Mouse (Mus musculus): ENCODE measurements around the gene Mta3. TPM values are rescaled to one million over a fixed set of nuclear protein-coding genes. Genes with fewer than 3 reads are reported as not detected.

Mta3 gene
- total RNA-seq, 2 experiments from 2014 or later = 90.6 to 93.6 TPM

GRCm38 (mm10) chr17:83846301-83847021 is 140.5 kb downstream of the Mta3 start:
- no peak for DNase-seq (ENCODE audit: extremely low spot score in 1 of 2, low spot score in 2 of 2)
- Histone ChIP-seq H3K4me3 (no peak overlapping the region), H3K27ac (no peak overlapping the region)
- no peak for TF ChIP-seq CTCF (IDR thresholded peaks at IDR 0.05)
- intact Hi-C loops (cut with DNase I) = no loop called here

DNA sequence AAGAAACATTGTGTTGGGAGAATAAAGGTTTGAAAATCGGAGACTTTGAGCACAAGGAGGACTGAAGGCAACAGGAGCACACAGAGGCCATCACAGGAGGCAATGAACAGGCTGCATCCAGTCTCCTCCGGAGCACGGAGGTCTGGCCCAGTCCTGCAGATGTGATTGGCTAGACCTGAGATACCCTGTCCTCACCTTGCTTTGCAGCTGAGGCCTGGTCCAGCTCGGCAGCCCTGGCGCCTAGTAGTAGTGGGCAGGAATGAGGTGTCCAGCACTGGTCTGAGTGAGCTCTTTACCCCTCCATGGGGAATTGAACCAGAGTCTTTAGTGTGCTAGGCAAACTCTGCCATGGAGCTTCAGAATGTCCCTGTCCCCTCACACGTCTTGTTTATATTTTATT is 141.1 kb downstream of the Mta3 start:
- intact Hi-C loops (cut with DNase I) = no loop called here

GRCm38 (mm10) chr17:83847815-83848214 is 141.9 kb downstream of the Mta3 start, which contains the start of gene Haao:
Haao (minus strand) TSS chr17:83847963.
- DNase-seq (ENCODE audit: extremely low spot score in 1 of 2, low spot score in 2 of 2) = no peak
- intact Hi-C loops (cut with DNase I) = no loop called here
- Histone ChIP-seq H3K27ac (no peak within 1 kb of the TSS), H3K4me3 (no peak within 1 kb of the TSS)
- TF ChIP-seq CTCF (IDR thresholded peaks at IDR 0.05) = no peak

More for the DNA sequence above, 141.1 kb downstream of the Mta3 start:
- no peak for DNase-seq (ENCODE audit: extremely low spot score in 1 of 2, low spot score in 2 of 2)
- TF ChIP-seq CTCF (IDR thresholded peaks at IDR 0.05) = no peak
- Histone ChIP-seq H3K4me3 (no peak overlapping the region), H3K27ac (no peak overlapping the region)

GRCm38 (mm10) chr17:83848482-83848881 is 142.5 kb downstream of the Mta3 start:
- DNase-seq (ENCODE audit: extremely low spot score in 1 of 2, low spot score in 2 of 2) = no peak
- intact Hi-C loops (cut with DNase I) = no loop called here
- no peak for TF ChIP-seq CTCF (IDR thresholded peaks at IDR 0.05)
- H3K4me3 ChIP-seq = no peak overlapping the region
- no peak overlapping the region for H3K27ac ChIP-seq

GRCm38 (mm10) chr17:83849081-83849675 is 143.2 kb downstream of the Mta3 start:
- no peak for TF ChIP-seq CTCF (IDR thresholded peaks at IDR 0.05)
- DNase-seq (ENCODE audit: extremely low spot score in 1 of 2, low spot score in 2 of 2) = no peak
- Histone ChIP-seq H3K4me3 (no peak overlapping the region), H3K27ac (no peak overlapping the region)
- intact Hi-C loops (cut with DNase I) = no loop called here

- TF ChIP-seq CTCF (IDR thresholded peaks at IDR 0.05) = no peak
- intact Hi-C loops (cut with DNase I) = loop anchor here (2.0 to 10.0 kb wide), 5 partner anchors 41 to 822 kb away; partner anchors contain the start of gene Cox7a2l
- H3K27ac ChIP-seq = no peak overlapping the region
- no peak for DNase-seq (ENCODE audit: extremely low spot score in 1 of 2, low spot score in 2 of 2)
- H3K4me3 ChIP-seq = no peak overlapping the region
Observed at GRCm38 (mm10) chr17:83849717-83850116, 143.8 kb downstream of the Mta3 start.

DNA sequence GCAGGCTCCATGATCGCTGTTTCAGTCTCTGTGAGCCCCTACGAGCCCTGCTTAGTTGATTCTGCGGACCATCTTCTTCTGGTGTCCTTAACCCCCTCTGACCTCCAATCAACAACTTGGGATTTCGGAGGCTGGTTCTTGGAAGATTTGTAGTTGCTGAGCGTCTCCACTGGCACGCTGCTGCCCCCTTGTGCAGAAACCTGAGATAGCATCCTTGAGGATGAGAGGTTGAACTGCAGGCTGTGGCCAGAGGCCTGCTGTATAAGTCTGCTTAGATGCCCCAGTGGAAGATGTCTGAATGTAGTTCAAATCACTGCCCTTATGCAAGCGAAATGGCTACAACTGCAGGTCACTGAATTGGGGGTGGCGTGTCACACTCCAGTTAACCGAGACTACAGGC is 144.5 kb downstream of the Mta3 start:
- H3K27ac ChIP-seq = no peak overlapping the region
- peak; percentile 86 to 94 for DNase-seq (ENCODE audit: extremely low spot score in 1 of 2, low spot score in 2 of 2)
- peak; percentile 88 for TF ChIP-seq CTCF (IDR thresholded peaks at IDR 0.05)
- intact Hi-C loops (cut with DNase I) = loop anchor here (2.0 to 10.0 kb wide), 5 partner anchors 42 to 823 kb away; partner anchors contain the start of gene Cox7a2l
- no peak overlapping the region for H3K4me3 ChIP-seq

- Histone ChIP-seq H3K27ac (no peak overlapping the region), H3K4me3 (no peak overlapping the region)
- no peak for TF ChIP-seq CTCF (IDR thresholded peaks at IDR 0.05)
- DNase-seq (ENCODE audit: extremely low spot score in 1 of 2, low spot score in 2 of 2) = no peak
- intact Hi-C loops (cut with DNase I) = loop anchor here (2.0 to 10.0 kb wide), 5 partner anchors 42 to 824 kb away; partner anchors contain the start of gene Cox7a2l
Observed at GRCm38 (mm10) chr17:83850864-83851263, 144.9 kb downstream of the Mta3 start.

DNA sequence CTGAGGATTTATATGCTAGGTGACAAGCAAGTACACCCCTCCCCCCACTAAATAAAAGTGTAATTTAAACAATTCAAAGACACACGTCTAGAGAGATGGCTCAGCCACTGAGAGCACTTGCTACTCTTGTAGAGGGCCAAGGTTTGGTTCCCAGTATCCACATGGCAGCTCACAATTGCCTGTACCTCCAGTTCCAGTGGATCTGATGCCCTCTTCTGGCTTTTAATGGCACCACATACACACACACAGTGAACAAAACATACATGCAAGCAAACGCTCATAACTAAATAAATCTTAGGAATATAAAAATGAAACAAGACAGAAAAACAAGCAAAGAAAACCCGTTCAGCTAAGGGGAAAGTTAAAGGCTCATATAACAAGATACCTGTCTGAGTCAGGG is 147.9 kb downstream of the Mta3 start:
- TF ChIP-seq CTCF (IDR thresholded peaks at IDR 0.05) = no peak; the same call in none of the 2 replicates
- Histone ChIP-seq H3K27ac (no peak overlapping the region; the same call in 1 of the 2 replicates), H3K4me3 (no peak overlapping the region)
- intact Hi-C loops (cut with DNase I) = loop anchor here (5.0 to 10.0 kb wide), 3 partner anchors 339 to 827 kb away; partner anchors contain the start of gene Cox7a2l
- DNase-seq (ENCODE audit: extremely low spot score in 1 of 2, low spot score in 2 of 2) = no peak

DNA sequence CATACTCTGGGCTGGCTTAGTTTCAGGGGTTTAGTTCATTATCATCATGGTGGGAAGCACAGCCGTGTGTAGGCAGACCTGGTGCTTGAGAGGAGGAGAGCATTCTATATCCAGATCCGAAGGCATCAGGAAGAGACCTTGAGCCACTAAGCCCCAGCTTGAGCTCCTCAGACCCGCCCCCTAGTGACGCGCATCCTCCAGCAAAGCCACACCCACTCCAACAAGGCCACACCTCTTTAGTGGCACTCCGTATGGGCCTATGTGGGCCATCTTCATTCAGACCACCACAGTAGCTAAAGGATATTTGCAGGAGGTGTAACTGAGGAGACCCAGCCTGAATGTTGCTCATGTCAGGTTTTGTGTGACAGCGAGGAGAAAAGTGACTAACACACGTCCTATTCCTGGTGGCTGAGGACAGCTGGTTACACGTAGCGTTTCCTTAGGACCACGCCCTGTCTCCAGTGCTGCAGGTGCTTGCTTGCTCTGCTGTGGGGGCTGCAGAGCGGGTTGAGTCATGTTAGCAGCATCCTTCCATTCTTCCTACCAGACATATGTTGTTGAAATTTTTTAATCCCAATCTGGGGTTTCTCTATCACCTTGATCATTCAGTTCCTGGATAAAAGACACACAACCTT is 148.4 kb downstream of the Mta3 start:
- H3K4me3 ChIP-seq = no peak overlapping the region
- intact Hi-C loops (cut with DNase I) = loop anchor here (5.0 to 10.0 kb wide), 3 partner anchors 340 to 827 kb away; partner anchors contain the start of gene Cox7a2l
- no peak overlapping the region; the same call in 1 of the 2 replicates for H3K27ac ChIP-seq
- DNase-seq (ENCODE audit: extremely low spot score in 1 of 2, low spot score in 2 of 2) = peak in 1 of 2 experiments; percentile 48
- TF ChIP-seq CTCF (IDR thresholded peaks at IDR 0.05) = no peak

- no peak for DNase-seq (ENCODE audit: extremely low spot score in 1 of 2, low spot score in 2 of 2)
- Histone ChIP-seq H3K27ac (no peak overlapping the region), H3K4me3 (no peak overlapping the region)
- intact Hi-C loops (cut with DNase I) = loop anchor here (10.0 kb wide), 1 partner anchor 344 kb away; the partner anchor contains the start of gene Cox7a2l
- TF ChIP-seq CTCF (IDR thresholded peaks at IDR 0.05) = no peak
Observed at GRCm38 (mm10) chr17:83858413-83858812, 152.4 kb downstream of the Mta3 start.

DNA sequence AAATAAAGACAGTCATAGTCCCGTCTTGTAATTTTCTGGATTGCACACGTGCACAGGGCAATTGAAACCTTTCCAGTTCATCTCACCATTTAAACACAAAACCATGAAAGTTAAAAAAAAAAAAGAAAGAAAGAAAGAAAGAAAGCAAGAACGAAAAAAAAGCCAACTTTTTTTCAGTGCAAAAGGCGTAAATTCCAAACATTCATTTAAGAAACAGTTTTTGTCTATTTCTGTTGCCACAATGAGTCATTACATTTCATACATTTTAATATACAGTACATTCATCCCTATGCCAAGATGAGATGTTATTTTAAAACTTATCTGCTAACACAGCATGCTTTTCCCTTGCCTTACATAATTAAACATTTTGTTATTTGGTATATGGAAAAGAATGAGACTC is 153.7 kb downstream of the Mta3 start:
- no peak for DNase-seq (ENCODE audit: extremely low spot score in 1 of 2, low spot score in 2 of 2)
- intact Hi-C loops (cut with DNase I) = loop anchor here (1.0 to 10.0 kb wide), 2 partner anchors 345 to 592 kb away; partner anchors contain the start of gene Cox7a2l
- no peak overlapping the region for H3K4me3 ChIP-seq
- peak overlapping the region; percentile 87; the same call in 1 of the 2 replicates for H3K27ac ChIP-seq
- no peak for TF ChIP-seq CTCF (IDR thresholded peaks at IDR 0.05)
